Mouse (Mus musculus): Measurements from ENCODE around the gene Sergef.

Gene Sergef

DNA sequence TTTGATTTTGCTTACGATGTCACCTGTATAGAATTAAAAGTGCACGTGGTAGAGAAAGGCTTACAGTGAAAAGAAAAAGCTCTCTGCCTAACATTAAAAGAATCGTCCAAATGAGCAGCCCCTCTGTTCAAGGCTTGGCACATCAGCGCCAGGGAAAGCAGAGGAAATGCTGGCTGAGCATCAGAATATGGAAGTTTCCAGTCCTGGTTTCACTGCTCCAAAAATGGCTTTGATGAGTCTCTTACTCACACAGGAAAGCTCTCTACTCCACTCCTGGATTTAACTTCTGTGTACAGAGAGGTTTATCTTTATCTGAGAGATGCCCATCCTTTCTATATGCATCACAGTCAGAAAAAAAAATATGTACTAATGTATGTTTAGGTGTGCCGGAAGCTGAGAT lies 61.5 kb downstream of the Sergef start:
- DNase-seq (ENCODE audit: low spot score in 2 of 2): no peak

DNA sequence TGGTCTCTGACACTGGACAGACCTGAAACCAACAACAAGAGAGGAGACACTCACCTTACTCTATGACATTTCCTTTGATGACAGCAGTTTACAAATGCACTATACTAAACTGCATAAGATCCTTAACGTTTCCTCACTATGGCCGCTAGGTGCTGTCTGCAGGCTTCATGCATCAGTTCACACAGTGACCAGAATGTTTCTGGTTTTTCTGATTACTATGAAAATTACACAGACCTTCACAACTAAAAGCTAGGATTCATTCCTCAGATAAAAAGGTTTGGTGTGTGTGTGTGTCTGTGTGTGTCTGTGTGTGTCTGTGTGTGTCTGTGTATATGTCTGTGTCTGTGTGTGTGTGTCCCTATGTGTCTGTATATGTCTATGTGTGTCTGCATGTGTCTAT lies 63.7 kb downstream of the Sergef start:
- no peak for DNase-seq (ENCODE audit: low spot score in 2 of 2)

DNA sequence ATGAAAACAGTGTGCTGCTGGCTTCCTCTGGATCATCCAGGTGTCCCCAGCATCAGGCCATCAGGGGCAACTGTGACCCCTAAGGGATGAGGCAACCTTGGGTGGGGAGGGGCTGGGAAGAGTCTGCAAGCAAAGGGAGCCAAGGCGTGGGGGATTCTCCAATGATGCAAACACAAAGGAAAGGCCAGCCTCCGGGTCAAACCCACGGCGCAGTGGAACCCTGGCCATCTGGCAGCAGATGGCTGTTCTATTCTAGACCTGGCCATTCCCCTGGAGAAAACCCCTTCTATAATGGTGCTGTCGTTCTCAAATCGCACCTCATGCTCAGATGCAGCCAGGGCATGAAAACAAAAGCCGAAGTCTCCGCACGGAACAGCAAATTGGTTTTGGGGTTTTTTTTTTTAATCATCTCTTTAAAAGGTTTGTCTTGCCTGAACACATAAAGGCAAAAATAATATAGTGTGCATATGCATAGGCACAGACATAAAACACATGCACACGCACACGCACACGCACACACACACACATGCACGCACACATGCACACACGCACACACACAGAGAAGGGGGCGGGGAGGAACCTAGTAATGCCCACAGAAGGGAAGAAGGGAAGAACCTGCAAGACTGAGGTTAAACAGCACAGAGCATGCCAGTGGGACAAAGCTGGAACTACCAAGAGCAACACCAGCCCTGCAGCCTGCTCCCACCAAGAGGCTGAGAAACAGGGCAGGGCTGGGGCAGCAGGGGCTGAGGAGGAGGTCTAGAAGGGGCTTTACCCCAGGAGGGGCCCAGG lies 66.6 kb downstream of the Sergef start:
- no peak for DNase-seq (ENCODE audit: low spot score in 2 of 2)

DNA sequence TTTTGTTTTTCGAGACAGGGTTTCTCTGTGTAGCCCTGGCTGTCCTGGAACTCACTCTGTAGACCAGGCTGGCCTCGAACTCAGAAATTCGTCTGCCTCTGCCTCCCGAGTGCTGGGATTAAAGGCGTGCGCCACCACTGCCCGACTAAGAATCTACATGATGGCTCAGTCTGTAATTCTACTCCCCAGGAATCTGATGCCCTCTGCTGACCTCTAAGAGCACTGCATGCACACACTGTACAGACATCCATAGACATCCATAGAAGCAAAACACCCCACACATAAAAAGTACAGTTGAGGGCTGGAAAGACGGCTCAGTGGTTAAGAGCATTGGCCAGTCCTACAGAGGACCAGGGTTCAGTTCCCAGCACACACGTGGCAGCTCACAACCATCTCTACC lies 70.1 kb downstream of the Sergef start:
- peak in 1 of 2 experiments; percentile 42 for DNase-seq (ENCODE audit: low spot score in 2 of 2)

DNA sequence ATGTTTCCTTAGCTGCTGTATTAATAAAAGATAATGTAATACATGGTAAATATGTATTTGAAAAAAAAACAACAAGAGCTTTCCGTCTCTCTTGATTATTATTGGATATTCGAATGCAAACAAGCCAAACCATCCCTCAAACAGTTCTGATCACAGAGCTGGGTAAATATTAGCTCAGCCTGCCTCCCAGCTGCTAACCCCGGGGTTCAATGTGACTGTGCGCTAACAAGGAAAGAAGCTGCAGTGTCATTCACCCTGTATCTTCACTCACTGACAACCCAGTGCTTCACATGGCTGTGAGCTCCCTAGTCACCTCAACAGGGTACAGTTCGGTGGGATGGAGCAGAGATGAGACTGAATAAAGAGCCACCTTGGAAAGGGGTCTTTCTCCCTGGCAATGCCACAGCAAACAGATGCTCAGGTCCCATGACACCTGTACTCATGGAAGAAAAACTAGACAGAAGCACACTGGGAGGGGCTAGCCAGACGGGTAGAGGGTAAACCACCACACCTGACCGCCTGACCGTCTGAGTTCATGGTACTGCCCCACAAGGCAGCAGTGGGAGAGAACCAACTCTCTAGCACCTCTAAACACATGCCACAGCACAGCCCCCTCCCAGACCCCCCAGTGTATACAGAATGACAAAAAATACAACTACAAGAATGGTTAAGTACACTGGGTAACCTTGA lies 73.1 kb downstream of the Sergef start:
- DNase-seq (ENCODE audit: low spot score in 2 of 2): no peak

DNA sequence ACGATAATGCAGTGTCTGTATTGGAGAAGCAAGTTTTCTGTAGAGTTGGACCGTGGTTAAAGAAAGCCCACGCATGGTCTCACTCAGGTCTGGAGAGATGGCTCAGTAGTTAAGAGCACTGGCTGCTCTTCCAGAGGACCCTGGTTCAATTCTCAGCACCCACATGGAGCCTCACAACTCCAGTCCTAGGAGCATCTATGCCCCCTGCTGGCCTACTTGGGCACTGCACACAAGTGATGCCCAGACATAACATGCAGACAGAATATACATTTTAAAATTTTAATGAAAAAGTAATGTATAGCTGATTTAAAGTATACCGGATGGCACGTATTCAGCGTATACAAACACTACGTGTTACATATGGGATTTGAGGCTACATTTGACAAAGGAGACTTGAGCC lies 74.2 kb downstream of the Sergef start:
- DNase-seq (ENCODE audit: low spot score in 2 of 2): no peak

DNA sequence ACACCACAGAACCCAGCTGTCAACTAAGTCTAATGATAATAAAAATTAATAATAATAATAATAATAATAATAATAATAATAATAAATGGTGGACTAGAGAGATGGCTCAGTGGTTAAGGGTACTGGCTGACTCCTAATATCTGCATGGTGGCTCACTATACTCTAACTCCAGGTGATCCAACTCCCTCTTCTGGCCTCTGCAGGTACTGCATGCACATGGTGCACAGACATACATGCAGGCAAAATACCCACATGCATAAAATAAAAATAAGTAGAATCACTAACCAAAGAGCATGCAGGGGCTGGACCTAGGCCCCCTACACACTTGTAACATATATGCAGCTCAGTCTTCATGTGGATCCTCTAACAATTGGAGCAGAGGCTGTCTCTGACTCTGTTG lies 75.8 kb downstream of the Sergef start:
- DNase-seq (ENCODE audit: low spot score in 2 of 2): no peak

DNA sequence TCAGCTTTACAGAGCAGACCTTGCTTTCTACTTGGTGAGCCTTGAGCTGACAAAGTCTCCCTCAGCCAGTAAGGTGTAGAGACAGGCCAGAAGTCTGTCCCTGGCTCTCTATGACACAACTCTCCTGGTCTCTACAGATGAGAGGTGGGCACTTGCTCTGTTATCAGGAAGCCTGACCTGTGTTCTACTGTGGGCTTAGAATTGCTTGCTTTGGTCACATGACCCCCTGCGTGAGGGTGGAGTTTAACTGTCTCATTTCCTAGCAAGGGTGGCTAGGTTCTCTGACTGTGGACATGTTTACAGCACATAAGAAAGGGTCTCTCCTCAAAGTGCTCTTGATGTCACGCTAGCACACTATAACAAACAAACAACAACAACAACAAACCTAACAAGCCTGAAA lies 79.5 kb downstream of the Sergef start:
- DNase-seq (ENCODE audit: low spot score in 2 of 2): no peak

DNA sequence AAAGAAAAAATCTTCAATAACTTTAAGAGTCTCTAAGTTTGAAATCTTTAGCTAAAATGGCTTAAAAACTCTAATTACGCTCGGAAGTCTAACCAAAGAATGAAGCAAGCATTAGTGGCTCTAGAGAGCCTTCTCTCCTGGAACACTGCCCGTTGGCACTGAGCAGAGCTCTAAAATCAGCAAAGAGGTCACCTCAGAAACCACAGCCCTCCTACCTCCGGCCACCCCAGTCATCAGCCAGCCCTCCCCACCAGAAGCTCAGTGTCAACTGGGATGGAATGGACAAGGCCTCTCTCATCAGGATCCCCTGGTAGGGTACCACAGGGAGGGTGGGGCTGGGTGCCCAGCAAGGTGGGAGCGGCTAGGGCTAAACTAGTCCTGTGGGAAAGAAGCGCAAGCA lies 80.0 kb downstream of the Sergef start:
- DNase-seq (ENCODE audit: low spot score in 2 of 2): no peak

DNA sequence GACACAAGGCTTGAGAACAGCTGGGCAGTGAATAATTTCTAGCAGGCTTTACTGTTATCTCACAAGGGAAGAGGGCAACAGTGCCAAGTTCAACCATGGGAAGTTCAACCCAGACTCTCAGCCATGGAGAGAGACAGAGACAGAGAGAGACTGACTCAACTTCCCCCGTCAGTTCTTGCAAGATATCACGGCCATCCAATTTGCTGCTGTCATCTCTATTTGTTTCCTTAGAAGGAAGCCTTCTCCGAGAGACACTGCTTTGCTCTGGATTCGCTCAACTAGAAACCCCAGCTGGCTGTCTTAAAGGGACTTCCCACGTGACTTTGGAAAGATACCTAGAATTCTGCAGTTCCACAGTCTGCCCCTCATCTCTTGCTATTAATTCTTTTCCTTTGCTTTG lies 80.6 kb downstream of the Sergef start:
- no peak for DNase-seq (ENCODE audit: low spot score in 2 of 2)

DNA sequence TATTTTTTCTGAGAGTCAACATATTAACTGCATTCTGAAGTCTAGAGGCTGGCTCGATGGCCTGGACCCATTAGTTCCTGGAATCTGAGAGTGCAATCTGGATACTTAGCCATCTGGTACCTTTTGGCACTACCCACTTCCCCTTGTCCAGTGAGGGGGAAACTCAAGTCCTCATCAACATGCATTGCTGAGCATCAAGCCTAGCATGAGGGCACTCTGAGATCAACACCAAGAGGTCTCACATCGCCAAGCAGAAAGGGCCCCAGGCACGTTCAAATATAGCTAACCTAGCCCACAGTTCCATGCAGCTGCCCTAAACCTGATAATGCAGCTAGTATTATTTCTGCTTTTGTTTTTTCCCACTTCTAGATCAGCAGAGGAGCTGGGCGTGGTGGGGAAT lies 81.6 kb downstream of the Sergef start:
- DNase-seq (ENCODE audit: low spot score in 2 of 2): no peak

DNA sequence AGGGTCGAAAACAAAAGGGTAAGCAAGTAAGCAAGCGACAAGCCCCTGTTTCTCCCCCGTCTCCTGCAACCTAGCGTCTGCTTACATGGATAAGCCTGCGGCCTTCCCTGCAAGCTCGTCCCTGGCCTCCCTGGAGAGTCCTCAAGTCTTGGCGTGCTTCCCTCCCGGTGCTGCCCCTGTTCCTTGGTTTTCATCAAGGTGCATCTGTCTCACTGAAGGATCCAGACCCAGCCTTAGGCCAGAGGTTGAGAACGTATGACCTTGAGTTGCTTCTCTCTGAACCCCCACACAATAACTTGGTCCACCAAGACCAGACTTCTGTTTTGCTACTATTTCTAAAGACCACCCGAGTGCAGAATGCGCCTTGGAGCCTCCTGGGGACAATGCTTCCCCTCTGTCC lies 82.2 kb downstream of the Sergef start:
- DNase-seq (ENCODE audit: low spot score in 2 of 2): no peak

DNA sequence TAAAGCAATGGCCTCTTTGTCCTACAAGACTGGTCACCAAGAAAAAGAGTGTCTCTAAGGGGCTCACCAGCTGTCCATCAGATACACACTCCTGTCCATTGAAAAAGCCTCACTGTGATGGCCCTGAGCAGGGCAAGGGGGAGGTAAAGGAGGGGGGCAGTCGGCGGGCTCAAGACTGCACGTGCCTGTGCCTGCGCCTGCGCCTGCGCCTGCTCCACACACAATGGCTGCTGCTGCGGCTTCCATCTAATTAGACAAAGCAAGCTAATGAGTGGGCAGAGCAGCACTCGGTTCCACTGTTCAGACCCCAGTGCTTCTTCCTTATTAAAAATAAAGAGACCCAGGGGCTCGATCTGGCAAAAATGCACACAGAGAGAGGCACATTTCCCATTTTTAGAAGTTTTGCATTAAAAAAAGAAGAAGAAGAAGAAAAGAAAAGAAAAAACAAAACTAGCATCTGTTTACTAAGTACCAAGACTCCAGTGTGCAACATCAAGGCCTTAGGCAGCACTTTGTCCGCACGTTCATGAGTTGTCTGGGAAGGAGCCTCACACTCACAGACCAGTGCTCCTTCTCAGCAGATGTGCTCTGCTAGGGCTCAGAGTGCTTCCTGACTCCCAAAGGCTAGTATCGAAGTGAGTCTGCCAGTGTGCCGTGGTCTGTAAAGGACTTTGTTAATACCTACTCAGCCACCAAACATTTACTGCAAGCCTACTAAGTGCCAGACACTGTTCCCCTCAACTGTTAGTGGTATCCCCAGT lies 83.1 kb downstream of the Sergef start:
- no peak for DNase-seq (ENCODE audit: low spot score in 2 of 2)

DNA sequence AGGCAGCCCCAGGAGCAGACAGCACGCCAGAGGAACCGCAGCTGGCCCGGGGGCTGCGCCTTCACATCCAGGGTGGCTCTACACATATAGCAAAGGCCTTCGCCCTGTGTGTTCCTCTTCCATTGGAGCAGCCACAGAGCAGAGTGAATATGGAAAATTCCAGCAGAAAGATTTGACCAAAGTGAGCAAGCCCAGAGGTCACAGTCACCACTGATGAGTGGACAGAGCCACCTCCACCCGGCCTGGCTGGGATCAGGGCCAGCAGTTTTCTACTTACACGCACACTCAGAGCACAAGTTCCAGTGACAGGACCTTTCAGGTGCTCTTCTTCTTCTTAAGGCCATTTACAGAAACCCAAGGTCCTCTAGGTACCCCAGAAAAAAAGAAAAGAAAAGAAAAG lies 83.9 kb downstream of the Sergef start:
- no peak for DNase-seq (ENCODE audit: low spot score in 2 of 2)

DNA sequence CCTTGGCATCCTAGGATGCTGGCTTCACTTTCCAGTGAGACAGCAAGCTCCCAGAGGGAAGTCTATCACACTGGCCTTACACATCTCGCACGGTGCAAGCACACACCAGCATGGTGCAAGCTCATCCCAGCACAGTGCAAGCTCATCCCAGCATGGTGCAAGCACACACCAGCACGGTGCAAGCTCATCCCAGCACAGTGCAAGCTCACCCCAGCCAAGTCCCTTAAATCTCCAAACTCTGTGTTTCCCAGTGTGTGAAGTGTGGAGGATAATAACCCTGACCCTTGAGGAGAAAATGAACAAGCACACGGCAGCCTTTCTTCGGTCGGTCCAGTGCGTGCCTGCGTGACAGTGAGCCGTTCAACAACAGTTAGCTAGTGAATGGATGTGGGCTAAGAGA lies 84.8 kb downstream of the Sergef start:
- no peak for DNase-seq (ENCODE audit: low spot score in 2 of 2)

DNA sequence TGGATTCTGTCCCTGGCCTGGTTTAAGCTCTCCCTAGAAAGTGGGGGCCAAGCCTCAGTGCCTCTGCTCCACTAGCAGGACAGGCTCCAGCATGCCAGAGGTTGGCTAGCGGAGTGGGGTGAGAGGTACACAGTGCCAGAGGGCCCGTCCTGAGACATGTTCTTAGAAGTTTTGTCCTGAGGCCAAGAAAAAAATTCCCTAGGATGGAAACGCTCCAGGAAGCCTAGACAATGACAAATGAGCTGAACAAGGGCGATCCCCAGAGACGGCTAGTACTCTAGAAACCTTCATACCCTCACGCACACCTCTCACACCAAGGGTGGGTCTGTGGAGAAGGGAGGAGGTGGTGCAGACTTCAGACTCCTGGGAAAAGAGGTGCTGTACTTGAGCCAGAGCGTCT lies 85.6 kb downstream of the Sergef start:
- DNase-seq (ENCODE audit: low spot score in 2 of 2): no peak

DNA sequence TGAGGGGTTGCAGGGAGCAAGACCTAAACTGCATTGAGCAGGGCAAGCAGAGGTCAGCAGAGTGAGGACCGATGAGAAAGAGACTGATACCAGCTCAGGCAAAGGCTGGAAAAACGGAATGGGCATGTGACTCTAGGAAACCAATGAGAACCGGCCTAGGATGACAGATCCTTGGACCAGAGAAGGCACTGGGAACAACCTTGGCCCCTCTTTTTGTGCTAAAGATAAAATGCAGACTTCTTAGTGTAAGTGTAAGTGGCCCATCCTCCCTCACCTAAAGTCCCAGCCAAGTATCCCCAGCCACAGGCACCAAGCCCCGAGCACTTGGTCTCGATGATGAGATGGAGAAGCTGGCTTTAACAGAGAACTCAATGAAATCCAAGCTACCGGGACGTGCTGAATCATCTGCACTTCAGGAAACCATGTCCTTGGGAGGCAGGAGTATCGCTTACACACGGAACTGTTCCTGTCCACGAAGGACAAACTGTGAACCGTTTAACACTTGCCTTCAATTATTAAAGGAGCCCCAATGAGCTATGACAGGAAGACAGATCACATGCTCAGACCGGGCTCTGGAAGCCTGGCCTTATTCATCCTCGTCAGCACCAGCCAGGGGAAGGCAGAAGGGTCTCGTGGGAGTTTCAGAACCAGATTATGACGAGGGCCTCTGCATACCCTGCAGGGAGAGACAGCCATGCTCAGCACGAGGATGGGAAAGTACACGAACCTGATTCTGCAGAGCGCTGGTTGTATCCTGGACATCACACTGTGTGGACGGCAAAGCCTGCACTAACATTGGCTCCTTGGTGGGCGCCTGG lies 87.5 kb downstream of the Sergef start:
- DNase-seq (ENCODE audit: low spot score in 2 of 2): no peak

DNA sequence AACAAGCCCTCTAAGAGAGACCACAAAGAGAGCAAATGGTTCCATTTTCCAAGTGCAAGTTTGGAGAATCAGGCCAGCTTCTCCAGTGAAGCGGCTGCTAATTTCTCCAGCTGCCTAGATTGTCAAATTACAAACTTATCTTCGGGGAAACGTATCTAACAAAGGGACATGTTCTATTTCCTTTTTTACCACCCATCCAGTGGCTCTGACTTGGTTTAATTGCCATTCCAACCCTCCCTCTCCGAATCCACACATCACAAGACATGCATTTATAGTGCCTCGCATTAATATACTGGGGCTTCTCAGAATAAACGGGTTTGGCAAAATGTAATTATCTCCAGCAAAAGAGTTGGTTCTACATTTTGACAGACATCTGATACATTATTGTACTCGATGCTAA lies 88.4 kb downstream of the Sergef start:
- DNase-seq (ENCODE audit: low spot score in 2 of 2): no peak

DNA sequence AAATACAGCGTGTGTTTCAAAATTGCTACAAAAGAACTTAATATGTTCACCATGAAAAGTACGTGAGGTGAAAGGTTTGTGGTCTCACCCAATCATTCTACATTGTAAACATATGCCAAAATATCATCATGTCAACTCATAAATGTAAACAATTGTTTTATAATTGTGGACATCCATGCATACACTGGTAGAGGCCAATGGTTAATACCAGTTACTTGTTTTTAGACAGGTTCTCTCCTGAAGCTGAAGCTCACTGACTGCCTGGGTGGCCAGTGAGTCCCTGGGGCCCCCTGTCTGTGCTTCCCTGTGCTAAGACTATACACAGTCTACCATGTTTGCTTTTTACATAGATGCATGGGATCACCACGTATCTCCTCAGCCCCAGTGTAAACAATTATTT lies 91.5 kb downstream of the Sergef start:
- no peak for DNase-seq (ENCODE audit: low spot score in 2 of 2)

DNA sequence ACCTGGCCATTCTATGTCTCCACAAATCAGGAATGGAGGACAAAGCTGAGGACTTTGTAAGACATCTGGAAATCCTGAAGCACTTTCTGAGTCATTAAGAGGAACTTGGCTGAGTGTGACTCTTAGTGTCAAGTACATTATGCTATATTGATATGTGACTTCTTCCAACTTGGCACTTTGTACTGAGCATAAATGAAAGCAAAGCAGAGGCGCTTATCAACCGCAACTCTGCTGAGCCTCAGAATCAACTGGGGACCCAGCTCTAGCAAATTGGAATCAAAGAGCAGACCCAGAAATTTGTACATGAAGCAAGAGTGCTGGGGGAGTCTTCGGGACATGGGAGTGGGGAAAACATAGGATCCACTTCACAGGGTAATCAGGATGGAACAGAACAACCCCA lies 92.0 kb downstream of the Sergef start:
- no peak for DNase-seq (ENCODE audit: low spot score in 2 of 2)

DNA sequence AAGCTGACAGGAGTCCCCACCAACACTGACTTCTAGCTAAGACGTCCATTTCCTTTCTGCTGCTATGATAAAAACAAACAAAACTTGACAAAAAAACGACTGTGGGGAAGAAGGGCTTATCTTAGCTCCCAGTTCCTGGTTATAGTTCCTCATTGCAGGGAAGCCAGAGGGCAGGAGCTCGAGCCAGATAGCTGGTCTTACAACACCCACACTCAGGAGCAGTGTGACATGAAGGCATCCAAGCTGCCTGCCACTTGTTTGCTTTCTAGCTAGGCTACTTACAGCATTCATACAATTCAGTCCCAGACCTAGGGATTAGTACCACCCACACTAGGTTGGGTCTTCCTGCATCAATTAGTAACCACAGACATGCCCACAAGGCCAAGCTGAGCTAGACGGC lies 93.1 kb downstream of the Sergef start:
- no peak for DNase-seq (ENCODE audit: low spot score in 2 of 2)

DNA sequence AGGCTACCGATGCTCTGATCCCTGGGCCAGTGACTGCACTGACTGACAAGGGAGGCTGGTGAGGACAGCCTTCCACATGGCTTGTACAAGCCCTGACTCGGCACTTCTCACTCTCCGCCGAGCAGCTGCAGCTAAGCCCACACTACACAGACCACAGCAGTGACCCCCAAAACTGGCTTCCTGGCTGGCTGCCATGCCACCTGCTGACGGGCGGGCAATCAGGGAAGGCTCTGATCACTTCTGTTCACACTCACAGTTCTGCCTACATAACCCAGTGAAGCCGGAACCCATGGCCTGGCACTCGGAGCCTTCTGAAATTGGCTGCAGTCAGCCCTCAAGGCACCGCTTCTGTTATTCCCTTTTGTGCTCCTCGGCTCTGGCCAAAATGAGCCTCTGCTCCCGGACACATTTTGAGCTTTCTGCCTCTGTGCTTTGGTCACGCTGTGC lies 95.4 kb downstream of the Sergef start:
- peak; percentile 35 to 49 for DNase-seq (ENCODE audit: low spot score in 2 of 2)

Measured in frontal cortex, postnatal 36 days (tissue).